Mouse (Mus musculus): Measurements from ENCODE around the gene Etl4. TPM values are rescaled to one million over a fixed set of nuclear protein-coding genes. Genes with fewer than 3 reads are reported as not detected.

Gene Etl4
- polyA plus RNA-seq, 1 experiment from 2014 or later, result 1.5 TPM

GRCm38 (mm10) chr2:19919190-19919589 is 9.6 kb downstream of the Etl4 start:
- Histone ChIP-seq H3K27me3 (ENCODE audit: insufficient read depth, low read length) (no peaks in the 10 kb centered on the region), H3K4me1 (ENCODE audit: insufficient read depth) (no peaks in the 10 kb centered on the region), H3K36me3 (replicated peaks; ENCODE audit: insufficient read depth, low read length) (no peaks in the 10 kb centered on the region), H3K9ac (replicated peaks) (no peak overlapping the region), H3K27ac (ENCODE audit: low read depth) (no peak overlapping the region), H3K4me3 (ENCODE audit: low read depth, low read length) (no peak overlapping the region), H3K4me2 (ENCODE audit: low read depth, low read length) (no peak overlapping the region), H3K9me3 (ENCODE audit: low read length) (no peaks in the 10 kb centered on the region)
- no peak for TF ChIP-seq EP300 (IDR thresholded peaks at IDR 0.05; ENCODE audit: low read depth)
- TF ChIP-seq CTCF (IDR thresholded peaks at IDR 0.05; ENCODE audit: low read depth), result peak; percentile 85
- ATAC-seq (no peak), DNase-seq (peak; percentile 76)
- WGBS (ENCODE audit: insufficient replicate concordance), result 25% methylated on average over 6 of the region's 6 CpGs

DNA sequence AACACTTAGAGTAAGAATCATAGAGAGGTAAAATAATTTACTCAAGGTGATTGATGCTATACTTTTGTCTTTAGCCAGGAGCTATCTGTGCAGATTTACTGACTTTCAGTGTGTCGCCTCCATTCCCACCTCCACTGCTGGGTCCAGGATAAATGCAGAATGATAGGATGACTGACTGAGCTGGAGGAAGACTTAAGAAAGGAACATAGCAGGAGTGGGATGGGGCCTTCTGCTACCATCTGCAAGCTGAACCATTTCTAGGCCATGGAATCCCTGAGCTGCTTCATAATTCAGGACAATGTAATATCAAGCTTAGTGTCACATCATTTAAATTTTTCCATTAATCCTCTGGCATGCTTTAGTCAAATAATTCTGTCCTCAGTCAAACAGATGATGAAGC is 20.4 kb downstream of the Etl4 start:
- no peak for DNase-seq
- no peak for ATAC-seq
- TF ChIP-seq CTCF (IDR thresholded peaks at IDR 0.05; ENCODE audit: low read depth), result no peak

GRCm38 (mm10) chr2:19933836-19934235 is 24.3 kb downstream of the Etl4 start:
- DNase-seq, result no peak
- no peak overlapping the region for H3K4me3 ChIP-seq (ENCODE audit: low read depth, low read length)
- H3K4me1 ChIP-seq (ENCODE audit: insufficient read depth), result no peaks in the 10 kb centered on the region
- no peaks in the 10 kb centered on the region for H3K27me3 ChIP-seq (ENCODE audit: insufficient read depth, low read length)
- H3K36me3 ChIP-seq (replicated peaks; ENCODE audit: insufficient read depth, low read length), result no peaks in the 10 kb centered on the region
- no peak for ATAC-seq
- WGBS (ENCODE audit: insufficient replicate concordance), result 65% methylated on average over 1 of the region's 1 CpGs
- H3K4me2 ChIP-seq (ENCODE audit: low read depth, low read length), result no peak overlapping the region
- no peak overlapping the region for H3K27ac ChIP-seq (ENCODE audit: low read depth)
- H3K9ac ChIP-seq (replicated peaks), result no peak overlapping the region
- no peaks in the 10 kb centered on the region for H3K9me3 ChIP-seq (ENCODE audit: low read length)
- TF ChIP-seq EP300 (IDR thresholded peaks at IDR 0.05; ENCODE audit: low read depth) (no peak), CTCF (IDR thresholded peaks at IDR 0.05; ENCODE audit: low read depth) (no peak)

More for the DNA sequence above, 20.4 kb downstream of the Etl4 start:
- no peaks in the 10 kb centered on the region for H3K9me3 ChIP-seq (ENCODE audit: low read length)
- H3K4me3 ChIP-seq (ENCODE audit: low read depth, low read length), result no peak overlapping the region
- H3K9ac ChIP-seq (replicated peaks), result no peak overlapping the region
- H3K4me1 ChIP-seq (ENCODE audit: insufficient read depth), result no peaks in the 10 kb centered on the region
- H3K27ac ChIP-seq (ENCODE audit: low read depth), result no peak overlapping the region
- H3K36me3 ChIP-seq (replicated peaks; ENCODE audit: insufficient read depth, low read length), result no peaks in the 10 kb centered on the region
- WGBS (ENCODE audit: insufficient replicate concordance), result 80% methylated on average over 1 of the region's 1 CpGs
- no peak overlapping the region for H3K4me2 ChIP-seq (ENCODE audit: low read depth, low read length)
- H3K27me3 ChIP-seq (ENCODE audit: insufficient read depth, low read length), result no peaks in the 10 kb centered on the region

- Histone ChIP-seq H3K36me3 (replicated peaks; ENCODE audit: insufficient read depth, low read length) (no peaks in the 10 kb centered on the region), H3K4me3 (ENCODE audit: low read depth, low read length) (no peak overlapping the region), H3K27me3 (ENCODE audit: insufficient read depth, low read length) (no peaks in the 10 kb centered on the region), H3K9ac (replicated peaks) (no peak overlapping the region), H3K4me1 (ENCODE audit: insufficient read depth) (no peaks in the 10 kb centered on the region), H3K27ac (ENCODE audit: low read depth) (no peak overlapping the region), H3K9me3 (ENCODE audit: low read length) (no peaks in the 10 kb centered on the region), H3K4me2 (ENCODE audit: low read depth, low read length) (no peak overlapping the region)
- no peak for ATAC-seq
- no peak for DNase-seq
- TF ChIP-seq EP300 (IDR thresholded peaks at IDR 0.05; ENCODE audit: low read depth) (no peak), CTCF (IDR thresholded peaks at IDR 0.05; ENCODE audit: low read depth) (no peak)
- WGBS (ENCODE audit: insufficient replicate concordance), result 80% methylated on average over 6 of the region's 6 CpGs
Measured at GRCm38 (mm10) chr2:19945205-19945604, 35.6 kb downstream of the Etl4 start.

GRCm38 (mm10) chr2:19953028-19953427 is 43.4 kb downstream of the Etl4 start:
- DNase-seq, result no peak

DNA sequence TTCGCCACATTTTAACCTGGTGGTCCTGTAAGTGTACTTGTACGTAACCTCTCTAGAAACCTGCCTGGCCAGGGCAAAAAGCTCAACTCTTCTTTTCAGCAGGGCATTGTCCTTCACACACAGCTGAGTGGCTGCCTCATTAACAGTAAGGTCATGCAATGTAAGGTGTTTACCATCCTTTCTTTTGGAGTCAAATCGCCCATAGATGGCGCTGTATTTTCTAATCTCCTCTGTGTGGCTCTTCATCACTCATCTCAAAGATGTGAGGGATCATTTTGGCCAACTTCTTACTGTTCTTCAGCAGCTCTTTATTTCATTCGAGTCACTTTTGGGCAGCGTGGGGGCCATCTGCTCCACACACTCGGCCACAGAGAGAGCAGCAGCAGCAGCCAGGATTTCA is 56.9 kb downstream of the Etl4 start:
- no peak for TF ChIP-seq EP300 (IDR thresholded peaks at IDR 0.05; ENCODE audit: low read depth)
- TF ChIP-seq CTCF (IDR thresholded peaks at IDR 0.05; ENCODE audit: low read depth), result no peak

More at GRCm38 (mm10) chr2:19953028-19953427, 43.4 kb downstream of the Etl4 start:
- Histone ChIP-seq H3K9ac (replicated peaks) (no peak overlapping the region), H3K4me1 (ENCODE audit: insufficient read depth) (no peaks in the 10 kb centered on the region), H3K27ac (ENCODE audit: low read depth) (no peak overlapping the region), H3K4me2 (ENCODE audit: low read depth, low read length) (no peak overlapping the region), H3K4me3 (ENCODE audit: low read depth, low read length) (no peak overlapping the region), H3K9me3 (ENCODE audit: low read length) (no peaks in the 10 kb centered on the region), H3K36me3 (replicated peaks; ENCODE audit: insufficient read depth, low read length) (no peaks in the 10 kb centered on the region), H3K27me3 (ENCODE audit: insufficient read depth, low read length) (no peaks in the 10 kb centered on the region)
- ATAC-seq, result no peak
- TF ChIP-seq CTCF (IDR thresholded peaks at IDR 0.05; ENCODE audit: low read depth) (no peak), EP300 (IDR thresholded peaks at IDR 0.05; ENCODE audit: low read depth) (no peak)
- WGBS (ENCODE audit: insufficient replicate concordance), result 74% methylated on average over 2 of the region's 2 CpGs

GRCm38 (mm10) chr2:20037671-20038070 is 128.1 kb downstream of the Etl4 start:
- Histone ChIP-seq H3K27ac (ENCODE audit: low read depth) (no peak overlapping the region), H3K27me3 (ENCODE audit: insufficient read depth, low read length) (no peaks in the 10 kb centered on the region), H3K4me3 (ENCODE audit: low read depth, low read length) (no peak overlapping the region), H3K4me2 (ENCODE audit: low read depth, low read length) (no peak overlapping the region), H3K9me3 (ENCODE audit: low read length) (no peaks in the 10 kb centered on the region), H3K36me3 (replicated peaks; ENCODE audit: insufficient read depth, low read length) (no peaks in the 10 kb centered on the region), H3K9ac (replicated peaks) (no peak overlapping the region), H3K4me1 (ENCODE audit: insufficient read depth) (no peaks in the 10 kb centered on the region)
- DNase-seq, result no peak
- WGBS (ENCODE audit: insufficient replicate concordance), result 72% methylated on average over 4 of the region's 4 CpGs
- ATAC-seq, result no peak
- TF ChIP-seq CTCF (IDR thresholded peaks at IDR 0.05; ENCODE audit: low read depth) (no peak), EP300 (IDR thresholded peaks at IDR 0.05; ENCODE audit: low read depth) (no peak)

More for the DNA sequence above, 56.9 kb downstream of the Etl4 start:
- Histone ChIP-seq H3K36me3 (replicated peaks; ENCODE audit: insufficient read depth, low read length) (no peaks in the 10 kb centered on the region), H3K9ac (replicated peaks) (no peak overlapping the region), H3K4me1 (ENCODE audit: insufficient read depth) (no peaks in the 10 kb centered on the region), H3K4me3 (ENCODE audit: low read depth, low read length) (no peak overlapping the region), H3K4me2 (ENCODE audit: low read depth, low read length) (no peak overlapping the region), H3K9me3 (ENCODE audit: low read length) (no peaks in the 10 kb centered on the region), H3K27me3 (ENCODE audit: insufficient read depth, low read length) (no peaks in the 10 kb centered on the region), H3K27ac (ENCODE audit: low read depth) (no peak overlapping the region)
- DNase-seq, result no peak
- ATAC-seq, result no peak
- WGBS (ENCODE audit: insufficient replicate concordance), result 48% methylated on average over 7 of the region's 7 CpGs

Data from liver, postnatal 0 days (tissue).